Mouse (Mus musculus) ES-E14 (cell line): ENCODE measurements around the gene Gm20390. TPM values are rescaled to one million over a fixed set of nuclear protein-coding genes. Genes with fewer than 3 reads are reported as not detected.

Experiments
- DNase-seq: peaks from one replicate; pipeline ENCODE4 v3.0.0-alpha.2; 2013; ENCODE audit warnings: low read depth, low spot score
- H3K27ac ChIP-seq: 2 replicates; pipeline ENCODE4 v1.5.1; 2012; ENCODE audit warnings: low read depth, mild to moderate bottlenecking, low read length, moderate library complexity, mixed read lengths; ENCODE audit not compliant: poor library complexity, insufficient read depth, severe bottlenecking
- H3K36me3 ChIP-seq: 2 replicates; pipeline ENCODE4 v1.6.1; 2012; ENCODE audit warnings: mild to moderate bottlenecking, low read length, moderate library complexity, mixed read lengths; ENCODE audit not compliant: control insufficient read depth, poor library complexity, insufficient read depth, severe bottlenecking
- H3K4me1 ChIP-seq, 2 experiments: fragments of 150-350 bp in 1 of 2; sonication (generic) in 1 of 2; 2 replicates each; pipeline ENCODE4 v1.6.1; 2012; ENCODE audit warnings: low read length in 2 of 2, mild to moderate bottlenecking in 1 of 2, mixed read lengths in 1 of 2; ENCODE audit not compliant: control insufficient read depth in 2 of 2, insufficient read depth in 2 of 2, poor library complexity in 1 of 2
- H3K4me3 ChIP-seq, 2 experiments: fragments of 150-350 bp in 1 of 2; sonication (generic) in 1 of 2; 2 replicates each; pipeline ENCODE4 v1.5.1; 2012; ENCODE audit warnings: low read length in 2 of 2, low read depth in 1 of 2, mild to moderate bottlenecking in 1 of 2, mixed read lengths in 1 of 2; ENCODE audit not compliant: insufficient read depth in 1 of 2, poor library complexity in 1 of 2, severe bottlenecking in 1 of 2
- H3K9ac ChIP-seq: 2 replicates; pipeline ENCODE4 v1.6.1; 2012; ENCODE audit warnings: low read depth, mild to moderate bottlenecking, low read length, mixed read lengths; ENCODE audit not compliant: poor library complexity, insufficient read depth, severe bottlenecking
- H3K9me3 ChIP-seq: fragments of 150-350 bp; sonication (generic); 2 replicates; pipeline ENCODE4 v1.6.1; 2012; ENCODE audit warnings: low read depth, mild to moderate bottlenecking, low read length; ENCODE audit not compliant: control insufficient read depth, insufficient read depth
- CHD2 ChIP-seq: IDR thresholded peaks from 2 replicates; pipeline ENCODE4 v1.6.1; 2014; ENCODE audit warnings: mild to moderate bottlenecking, low read depth, low read length, inconsistent platforms
- HCFC1 ChIP-seq: IDR thresholded peaks from 2 replicates; pipeline ENCODE4 v1.6.1; 2012; ENCODE audit warnings: low read length, inconsistent platforms, borderline replicate concordance; ENCODE audit not compliant: insufficient read depth
- MAFK ChIP-seq: IDR thresholded peaks from 2 replicates; pipeline ENCODE4 v1.6.1; 2014; ENCODE audit warnings: mild to moderate bottlenecking, low read depth, low read length, inconsistent platforms; ENCODE audit not compliant: insufficient read depth
- ZC3H11A ChIP-seq: IDR thresholded peaks from 2 replicates; pipeline ENCODE4 v1.6.1; 2012; ENCODE audit warnings: low read depth, mild to moderate bottlenecking, inconsistent platforms, low read length, borderline replicate concordance
- ZNF384 ChIP-seq: IDR thresholded peaks from 2 replicates; pipeline ENCODE4 v1.6.1; 2012; ENCODE audit warnings: low read depth, low read length, inconsistent platforms
- in situ Hi-C, 2 experiments: fragments of 600-800 bp; cut with MboI; formaldehyde crosslinking; loops; one replicate each; pipeline ENCODE4 v1.15.1; 2025; ENCODE audit warnings: low sequenced_read_pairs in 2 of 2, inconsistent platforms in 1 of 2; ENCODE audit not compliant: unreplicated experiment in 2 of 2
- total RNA-seq: library from RNA; depleted of rRNA; stranded (reverse); fragments of 300-350 nt; gene quantifications from 2 replicates; pipeline ENCODE4 v1.2.3, GENCODE M21; 2012; rRNA removed

Gene Gm20390
- total RNA-seq: 342 and 419 TPM in 2 replicates

DNA sequence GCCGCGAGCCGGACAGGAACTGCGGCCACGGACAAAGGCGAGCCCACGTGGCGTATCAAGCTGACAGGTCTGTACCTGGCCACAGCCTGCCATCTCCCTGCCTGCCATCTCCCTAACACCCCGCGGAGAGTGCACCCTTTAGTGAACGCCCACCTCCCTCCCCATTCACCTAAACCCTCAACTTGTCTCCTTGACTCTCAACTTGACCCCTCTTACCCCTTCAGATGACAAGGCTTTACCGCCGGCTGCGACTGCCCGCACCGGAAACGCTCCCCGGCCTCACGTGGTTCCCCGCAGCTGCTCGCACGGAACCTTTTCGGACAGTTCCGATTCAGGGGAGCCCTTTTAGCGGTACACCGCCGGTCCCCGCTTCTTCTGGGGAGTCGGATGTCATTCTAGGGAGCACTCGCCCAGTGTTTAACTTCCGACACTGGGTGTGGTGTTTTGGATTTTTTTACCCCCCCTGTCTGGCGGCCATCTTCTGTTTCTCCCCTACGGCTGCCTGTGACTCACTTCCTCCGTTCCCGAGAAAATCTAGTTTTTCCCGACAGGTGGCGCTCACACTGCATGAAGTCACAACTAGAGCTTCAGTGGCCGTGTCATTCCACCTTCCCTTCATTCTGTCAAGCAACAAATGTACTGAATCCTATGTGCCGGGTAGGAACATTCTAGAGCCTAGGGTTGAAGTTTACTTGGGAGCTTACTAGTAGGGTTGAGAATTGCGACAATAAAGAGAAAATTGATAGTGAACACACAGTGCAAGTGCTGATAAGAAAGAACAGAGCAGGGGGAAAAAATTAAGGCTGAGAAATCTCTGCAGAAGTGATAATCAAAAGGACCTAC is at the start of gene Gm20390, which contains the start of gene Nme1:
Gene Gm20390, minus strand, starts transcription at position 289 of the 843 bp plus-strand sequence.
Gene Nme1, minus strand, starts transcription at position 517 of the 843 bp plus-strand sequence.
- TF ChIP-seq HCFC1 (peak; percentile 91), ZC3H11A (0 out of 2 replicates have a peak, but pooled peaks have one; percentile 6), CHD2 (no peak; the same call in 1 of the 2 replicates), ZNF384 (0 out of 2 replicates have a peak, but pooled peaks have one; percentile 31), MAFK (no peak)
- in situ Hi-C loops: no loop called here

DNA sequence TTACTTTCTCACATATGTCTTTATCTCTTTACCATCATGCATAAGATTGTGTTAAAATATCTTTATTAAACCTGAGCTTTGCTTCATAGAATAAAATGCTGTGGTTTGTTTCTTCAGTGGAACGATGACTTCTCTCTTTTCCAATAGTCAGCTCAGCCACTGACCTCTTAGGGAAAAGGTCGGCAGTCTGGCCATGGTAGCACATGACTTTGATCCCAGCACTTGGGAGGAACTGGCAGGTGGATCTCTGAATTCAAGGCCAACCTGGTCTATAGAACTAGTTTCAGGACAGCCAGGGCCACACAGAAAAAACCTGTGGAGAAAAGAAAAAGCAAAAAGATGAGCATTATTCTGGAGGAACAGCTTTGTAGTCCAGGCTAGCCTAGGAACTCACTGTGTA is 35.3 kb upstream of the Gm20390 start:
- Histone ChIP-seq H3K9me3 (no peaks in the 10 kb centered on the region), H3K4me1 (no peaks in the 10 kb centered on the region), H3K9ac (no peak overlapping the region), H3K4me3 (no peak overlapping the region), H3K36me3 (no peaks in the 10 kb centered on the region), H3K27ac (no peak overlapping the region)
- no peak for TF ChIP-seq HCFC1
- TF ChIP-seq CHD2: no peak
- TF ChIP-seq ZC3H11A: no peak
- TF ChIP-seq ZNF384: no peak
- TF ChIP-seq MAFK: no peak
- in situ Hi-C loops: no loop called here
- no peak for DNase-seq

More for the DNA sequence above, at the start of gene Gm20390, which contains the start of gene Nme1:
- Histone ChIP-seq H3K27ac (peak within 1 kb of the TSS; percentile 68), H3K36me3 (peaks cover 19% of the 10 kb centered on the region), H3K9ac (peak within 1 kb of the TSS; percentile 86), H3K4me1 (peaks cover 0 to 3% of the 10 kb centered on the region in 2 experiments; a peak in 2 of 4 replicates), H3K9me3 (no peaks in the 10 kb centered on the region), H3K4me3 (peak within 1 kb of the TSS; percentile 79 to 92)
- DNase-seq: peak; percentile 96

DNA sequence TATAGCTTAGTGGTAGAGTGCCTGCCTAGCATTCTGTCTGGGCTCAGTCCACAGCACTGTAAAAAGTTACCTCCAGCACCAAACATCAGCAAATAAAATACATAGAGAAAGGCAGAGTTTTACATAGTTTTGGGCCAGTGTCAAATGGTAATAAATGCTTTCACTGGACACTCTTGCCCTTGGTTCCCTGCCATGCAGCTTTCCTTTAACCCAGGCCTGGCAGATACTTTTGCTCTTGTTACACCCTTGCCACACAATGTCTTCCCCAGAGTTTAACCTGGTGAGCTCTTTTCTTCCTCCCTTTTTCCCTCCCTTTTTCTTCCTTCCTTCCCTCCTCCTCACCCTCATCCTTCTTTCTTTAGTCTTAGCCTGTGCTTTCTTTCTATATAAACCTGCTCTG is 31.2 kb upstream of the Gm20390 start:
- in situ Hi-C loops: no loop called here
- Histone ChIP-seq H3K9ac (no peak overlapping the region), H3K4me3 (no peak overlapping the region), H3K36me3 (no peaks in the 10 kb centered on the region), H3K4me1 (peaks cover 0 to 4% of the 10 kb centered on the region in 2 experiments; a peak in 2 of 4 replicates), H3K27ac (no peak overlapping the region), H3K9me3 (no peaks in the 10 kb centered on the region)
- DNase-seq: no peak
- TF ChIP-seq ZC3H11A (no peak), ZNF384 (no peak), CHD2 (no peak), HCFC1 (no peak), MAFK (no peak)

DNA sequence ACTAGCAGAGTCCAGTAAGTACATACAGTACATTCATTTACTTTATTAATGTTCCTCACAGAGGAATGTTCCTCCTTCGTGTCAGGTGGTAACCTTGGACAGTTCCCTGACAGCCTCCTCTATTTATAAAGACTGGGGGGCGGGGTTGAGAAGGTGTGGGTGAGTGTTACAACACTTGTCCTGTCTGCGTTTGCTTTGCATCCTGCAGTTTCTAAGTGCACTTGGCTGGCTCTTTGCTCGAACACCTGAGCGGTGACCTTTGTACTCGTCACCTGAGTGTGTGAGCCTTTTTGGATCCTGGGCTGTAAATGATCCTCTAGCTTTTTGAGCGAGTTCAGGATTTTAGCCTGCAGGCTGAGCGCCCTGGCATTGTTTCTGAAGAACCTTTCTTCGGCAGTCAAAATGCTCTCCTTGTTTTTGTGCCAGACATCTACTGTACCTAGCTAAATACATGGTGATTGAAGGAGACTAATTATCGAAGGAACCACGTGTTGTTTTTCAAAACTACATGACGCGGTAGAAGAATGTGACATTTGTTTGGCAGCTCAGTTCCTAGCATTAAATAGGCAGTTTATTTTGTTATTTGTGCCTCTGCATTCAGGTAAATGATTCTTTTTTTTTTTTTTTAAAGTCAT is 29.2 kb upstream of the Gm20390 start:
- DNase-seq: no peak
- Histone ChIP-seq H3K4me3 (peak overlapping the region in 1 of 2 experiments; percentile 98; a peak in 2 of 4 replicates), H3K9me3 (no peaks in the 10 kb centered on the region), H3K4me1 (peaks cover 0 to 4% of the 10 kb centered on the region in 2 experiments; a peak in 2 of 4 replicates), H3K27ac (no peak overlapping the region), H3K9ac (no peak overlapping the region), H3K36me3 (no peaks in the 10 kb centered on the region)
- TF ChIP-seq HCFC1 (no peak), MAFK (no peak), CHD2 (no peak), ZNF384 (no peak), ZC3H11A (no peak)
- in situ Hi-C loops: no loop called here
